Mouse (Mus musculus) lung, adult 2 months (tissue): ENCODE results near the gene Nr1h2.

Source experiments
- CTCF ChIP-seq: fragments of 200-500 bp; IDR thresholded peaks from 2 replicates; pipeline ENCODE4 v1.5.1; 2011; ENCODE audit warnings: mild to moderate bottlenecking, low read length, control low read depth; ENCODE audit not compliant: insufficient read depth
- POLR2A ChIP-seq: fragments of 200-500 bp; IDR thresholded peaks from 2 replicates; pipeline ENCODE4 v1.6.1; 2011; ENCODE audit warnings: low read depth, mild to moderate bottlenecking, control low read depth, low read length, borderline replicate concordance; ENCODE audit errors: extremely low read depth

- TF ChIP-seq POLR2A (no peak), CTCF (no peak)
Observed at GRCm38 (mm10) chr7:44570989-44571388, 17.2 kb upstream of the Nr1h2 start.
